Mouse (Mus musculus) stomach, embryonic 15.5 days (tissue): ENCODE data around the gene Nradd. TPM values are rescaled to one million over a fixed set of nuclear protein-coding genes. Genes with fewer than 3 reads are reported as not detected.

Experiments used
- ATAC-seq: fragments of 200-750 bp; cut with Nextera tagmentation; 2 replicates; pipeline ENCODE4 v1.8.0; 2017; ENCODE audit warnings: low read depth, moderate number of reproducible peaks, moderate TSS enrichment; ENCODE audit not compliant: insufficient read depth, low FRiP score
- H3K27ac ChIP-seq: fragments of 300-500 bp; sonication (generic); 2 replicates; pipeline ENCODE4 v1.5.1; 2015; ENCODE audit warnings: mild to moderate bottlenecking, inconsistent platforms
- H3K27me3 ChIP-seq: fragments of 300-500 bp; sonication (generic); replicated peaks from 2 replicates; pipeline ENCODE4 v1.6.1; 2015; ENCODE audit warnings: inconsistent platforms
- H3K36me3 ChIP-seq: fragments of 300-500 bp; sonication (generic); 2 replicates; pipeline ENCODE4 v1.6.1; 2015; ENCODE audit warnings: inconsistent platforms
- H3K4me1 ChIP-seq: fragments of 300-500 bp; sonication (generic); 2 replicates; pipeline ENCODE4 v1.6.1; 2015; ENCODE audit warnings: inconsistent platforms
- H3K4me2 ChIP-seq: fragments of 300-500 bp; sonication (generic); 2 replicates; pipeline ENCODE4 v1.6.1; 2015; ENCODE audit warnings: mild to moderate bottlenecking, inconsistent platforms
- H3K4me3 ChIP-seq: fragments of 300-500 bp; sonication (generic); replicated peaks from 2 replicates; pipeline ENCODE4 v1.5.1; 2015; ENCODE audit warnings: inconsistent platforms
- H3K9ac ChIP-seq: fragments of 300-500 bp; sonication (generic); 2 replicates; pipeline ENCODE4 v1.6.1; 2015; ENCODE audit warnings: inconsistent platforms
- H3K9me3 ChIP-seq: fragments of 300-500 bp; sonication (generic); 2 replicates; pipeline ENCODE4 v1.6.1; 2016; ENCODE audit warnings: inconsistent platforms
- WGBS: fragments of 180-500 bp; shearing (Covaris S2); methylation state at CpG from one replicate; pipeline ENCODE4 v1.1.7; 2015; 5-methylcytosine and 5-hydroxymethylcytosine counted together
- polyA plus RNA-seq: library from polyadenylated mRNA; unstranded; fragments of >200 nt; fragmentation: Nextera tagmentation; extraction: Ambion mirVana; gene quantifications from 2 replicates; pipeline ENCODE4 v1.2.1, GENCODE M21; 2015

The Nradd gene
- polyA plus RNA-seq, 1 experiment from 2014 or later, result 28.5 TPM

DNA sequence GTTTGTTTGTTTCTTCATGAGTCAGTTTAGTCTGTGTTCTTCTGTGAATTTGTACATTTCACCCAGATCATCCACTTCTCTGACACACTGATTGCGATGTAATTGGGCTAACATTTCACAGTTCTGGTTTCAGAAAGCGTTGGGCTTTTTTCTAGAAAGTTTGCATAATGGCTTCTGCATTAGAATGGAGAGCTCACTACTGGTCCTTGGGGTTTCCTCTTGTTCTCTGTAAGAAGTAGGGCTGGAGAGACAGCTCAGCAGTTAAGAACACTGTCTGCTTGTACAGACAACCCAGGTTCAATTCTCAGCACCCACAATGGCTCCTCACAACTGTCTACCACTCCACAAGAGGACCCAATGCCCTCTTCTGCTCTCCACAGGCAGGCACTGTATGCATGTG lies 36.0 kb upstream of the Nradd start:
- no peak overlapping the region for H3K4me2 ChIP-seq
- no peak overlapping the region for H3K9ac ChIP-seq
- no peaks in the 10 kb centered on the region for H3K9me3 ChIP-seq
- no peak for ATAC-seq
- no peaks in the 10 kb centered on the region for H3K27me3 ChIP-seq
- H3K4me1 ChIP-seq, result peaks cover 16% of the 10 kb centered on the region
- WGBS, result 91% methylated on average over 2 of the region's 2 CpGs
- H3K4me3 ChIP-seq, result no peak overlapping the region
- no peaks in the 10 kb centered on the region for H3K36me3 ChIP-seq
- no peak overlapping the region; the same call in 1 of the 2 replicates for H3K27ac ChIP-seq

DNA sequence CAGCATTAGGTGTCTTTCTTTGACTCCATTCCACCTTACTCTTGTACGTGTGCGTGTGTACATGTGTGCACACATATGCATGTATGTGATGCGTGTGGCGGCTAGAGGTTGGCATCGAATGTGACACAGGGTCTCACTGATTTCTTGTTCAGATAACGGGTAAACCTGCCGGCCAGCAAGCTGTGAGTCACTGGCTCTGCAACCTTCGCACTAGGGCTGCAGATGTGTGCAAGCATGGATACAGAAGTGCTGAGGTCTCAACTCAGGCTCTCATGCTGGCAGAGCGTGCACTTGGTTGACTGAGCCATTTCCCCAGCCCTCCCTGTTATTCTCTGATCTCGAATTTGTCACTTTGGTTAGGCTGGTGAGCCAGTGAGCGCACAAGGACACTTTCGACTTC lies 35.3 kb upstream of the Nradd start:
- Histone ChIP-seq H3K36me3 (no peaks in the 10 kb centered on the region), H3K4me1 (peaks cover 23% of the 10 kb centered on the region), H3K27me3 (no peaks in the 10 kb centered on the region), H3K4me3 (no peak overlapping the region), H3K9me3 (no peaks in the 10 kb centered on the region), H3K9ac (no peak overlapping the region), H3K27ac (no peak overlapping the region), H3K4me2 (no peak overlapping the region)
- 86% methylated on average over 12 of the region's 12 CpGs for WGBS
- ATAC-seq, result no peak

GRCm38 (mm10) chr9:110657474-110658078 lies 33.3 kb upstream of the Nradd start:
- 74% methylated on average over 13 of the region's 13 CpGs for WGBS
- Histone ChIP-seq H3K9ac (no peak overlapping the region), H3K4me1 (peaks cover 30% of the 10 kb centered on the region), H3K4me2 (peak overlapping the region; percentile 58), H3K27me3 (0 out of 2 replicates have a peak, but pooled peaks cover 12% of the 10 kb centered on the region), H3K36me3 (no peaks in the 10 kb centered on the region), H3K27ac (peak overlapping the region; percentile 91), H3K9me3 (no peaks in the 10 kb centered on the region), H3K4me3 (peak overlapping the region; percentile 83)
- no peak for ATAC-seq

- ATAC-seq, result peak; percentile 89
- H3K36me3 ChIP-seq, result no peaks in the 10 kb centered on the region
- WGBS, result under 1% methylated on average over 52 of the region's 52 CpGs
Measured at GRCm38 (mm10) chr9:110656249-110657221, 32.3 kb upstream of the Nradd start, which contains the start of gene Ccdc12. Gene Ccdc12 (plus strand): TSS chr9:110656503.

GRCm38 (mm10) chr9:110655651-110656007 lies 31.4 kb upstream of the Nradd start:
- 74% methylated on average over 10 of the region's 10 CpGs for WGBS
- no peak for ATAC-seq
- Histone ChIP-seq H3K27ac (peak overlapping the region; percentile 91), H3K4me2 (peak overlapping the region; percentile 69), H3K36me3 (no peaks in the 10 kb centered on the region), H3K4me1 (peaks cover 42% of the 10 kb centered on the region), H3K9me3 (no peaks in the 10 kb centered on the region), H3K4me3 (peak overlapping the region; percentile 83), H3K27me3 (peaks cover 13% of the 10 kb centered on the region; the same call in 1 of the 2 replicates), H3K9ac (no peak overlapping the region; the same call in 1 of the 2 replicates)

More at GRCm38 (mm10) chr9:110656249-110657221, 32.3 kb upstream of the Nradd start, which contains the start of gene Ccdc12:
- Histone ChIP-seq H3K27ac (peak within 1 kb of the TSS; percentile 91), H3K4me2 (peak within 1 kb of the TSS; percentile 69), H3K9me3 (no peaks in the 10 kb centered on the region), H3K9ac (peak within 1 kb of the TSS; percentile 68; the same call in 1 of the 2 replicates), H3K4me1 (peaks cover 40% of the 10 kb centered on the region), H3K27me3 (0 out of 2 replicates have a peak, but pooled peaks cover 13% of the 10 kb centered on the region), H3K4me3 (peak within 1 kb of the TSS; percentile 83)

GRCm38 (mm10) chr9:110654726-110655650 lies 30.7 kb upstream of the Nradd start:
- H3K4me2 ChIP-seq, result peak overlapping the region; percentile 98
- peaks cover 42% of the 10 kb centered on the region for H3K4me1 ChIP-seq
- H3K9me3 ChIP-seq, result no peaks in the 10 kb centered on the region
- no peaks in the 10 kb centered on the region for H3K36me3 ChIP-seq
- WGBS, result 78% methylated on average over 19 of the region's 19 CpGs
- no peak overlapping the region for H3K9ac ChIP-seq
- no peak for ATAC-seq
- H3K27me3 ChIP-seq, result peaks cover 13% of the 10 kb centered on the region; the same call in 1 of the 2 replicates
- peak overlapping the region; percentile 91 for H3K27ac ChIP-seq
- peak overlapping the region; percentile 69; the same call in 1 of the 2 replicates for H3K4me3 ChIP-seq

- H3K4me2 ChIP-seq, result peak within 1 kb of the TSS; percentile 98
- peaks cover 42% of the 10 kb centered on the region for H3K4me1 ChIP-seq
- H3K9me3 ChIP-seq, result no peaks in the 10 kb centered on the region
- H3K27me3 ChIP-seq, result peaks cover 13% of the 10 kb centered on the region; the same call in 1 of the 2 replicates
- peak; percentile 90 for ATAC-seq
- peak within 1 kb of the TSS; percentile 69 for H3K4me3 ChIP-seq
- H3K9ac ChIP-seq, result peak within 1 kb of the TSS; percentile 60
- no peaks in the 10 kb centered on the region for H3K36me3 ChIP-seq
- H3K27ac ChIP-seq, result peak within 1 kb of the TSS; percentile 74
- under 1% methylated on average over 69 of the region's 75 CpGs for WGBS
Measured at GRCm38 (mm10) chr9:110653655-110654461, 29.6 kb upstream of the Nradd start, which contains the start of gene Nbeal2. Gene Nbeal2 (minus strand): TSS chr9:110654161.

DNA sequence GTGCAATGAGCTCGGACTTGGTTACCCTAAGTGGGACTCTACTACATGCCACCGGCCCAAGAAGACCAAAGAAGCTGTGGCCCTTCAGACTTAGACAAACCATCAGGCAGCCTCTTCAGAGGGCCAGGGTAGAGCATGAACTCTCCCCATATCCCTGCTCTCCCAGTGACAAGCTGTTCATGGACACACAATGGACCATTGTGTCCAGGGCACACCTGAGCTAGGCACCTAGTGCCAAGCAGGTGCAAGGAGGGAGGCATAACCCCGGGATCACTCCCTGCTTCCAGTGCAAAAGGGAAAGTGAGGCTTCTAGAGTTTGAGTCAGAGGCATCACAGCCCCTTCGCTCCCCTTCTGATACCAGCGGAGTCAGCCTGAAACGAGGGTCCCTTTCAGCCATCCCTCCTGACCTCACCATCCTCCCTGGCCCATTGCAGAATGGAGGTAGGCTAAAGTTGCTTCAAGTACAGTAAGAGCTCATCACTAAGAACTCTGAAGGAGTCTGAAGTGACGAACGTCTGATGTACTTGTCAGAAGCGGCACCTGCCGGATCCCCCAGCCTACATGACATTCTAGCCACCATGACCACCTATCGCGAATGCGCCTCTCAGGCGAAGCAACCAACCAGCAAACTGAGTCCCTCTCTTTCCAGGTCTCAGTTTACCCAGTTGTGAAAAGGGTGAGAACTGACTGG lies 28.9 kb upstream of the Nradd start:
- Histone ChIP-seq H3K27ac (peak overlapping the region; percentile 74), H3K4me1 (peaks cover 42% of the 10 kb centered on the region), H3K27me3 (peaks cover 13% of the 10 kb centered on the region; the same call in 1 of the 2 replicates), H3K4me2 (peak overlapping the region; percentile 98), H3K36me3 (no peaks in the 10 kb centered on the region), H3K9me3 (no peaks in the 10 kb centered on the region), H3K4me3 (peak overlapping the region; percentile 69), H3K9ac (peak overlapping the region; percentile 60; the same call in 1 of the 2 replicates)
- no peak for ATAC-seq
- WGBS, result 19% methylated on average over 14 of the region's 14 CpGs

DNA sequence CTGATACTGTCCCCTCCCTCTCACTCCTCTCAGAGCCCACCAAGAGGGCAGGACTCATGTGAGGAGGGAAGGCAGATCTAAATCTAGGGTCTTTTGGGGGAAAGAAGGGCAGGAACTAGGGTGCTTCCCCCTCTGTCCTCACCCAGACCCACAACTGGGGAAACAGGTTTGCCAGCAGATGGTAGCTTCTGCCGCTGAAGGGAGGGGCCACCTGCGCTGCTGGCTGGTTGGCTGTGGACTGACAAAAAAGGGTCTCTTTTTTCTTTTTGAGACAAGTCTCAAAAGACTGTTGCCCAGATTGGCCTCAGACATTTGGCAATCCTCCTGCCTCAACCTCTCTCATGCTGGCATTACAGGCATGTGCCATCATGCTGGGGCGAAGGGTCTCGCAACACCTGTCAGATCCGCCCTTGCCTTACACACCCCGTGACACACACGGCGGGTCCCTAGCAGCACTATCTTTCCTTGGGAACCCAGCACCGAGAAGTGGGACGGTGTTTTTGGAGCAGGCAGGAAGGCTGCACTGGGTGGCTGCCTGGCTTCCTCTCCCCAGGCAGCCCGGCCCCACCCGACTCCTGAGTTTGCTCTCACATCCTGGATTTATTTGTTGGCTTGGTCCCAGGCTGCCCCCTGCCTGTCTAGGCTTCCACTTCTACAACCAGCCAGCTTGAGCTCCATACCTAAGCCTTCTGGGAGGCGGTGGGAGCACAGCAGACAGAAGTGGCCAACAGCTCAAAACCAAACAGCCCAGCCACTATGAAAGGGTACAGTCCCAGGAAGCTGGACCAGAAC lies 27.9 kb upstream of the Nradd start:
- ATAC-seq, result no peak
- peak overlapping the region; percentile 74 for H3K27ac ChIP-seq
- H3K4me3 ChIP-seq, result peak overlapping the region; percentile 69
- H3K9me3 ChIP-seq, result no peaks in the 10 kb centered on the region
- H3K27me3 ChIP-seq, result peaks cover 13% of the 10 kb centered on the region; the same call in 1 of the 2 replicates
- H3K4me1 ChIP-seq, result peaks cover 37% of the 10 kb centered on the region
- no peaks in the 10 kb centered on the region for H3K36me3 ChIP-seq
- peak overlapping the region; percentile 98 for H3K4me2 ChIP-seq
- H3K9ac ChIP-seq, result no peak overlapping the region
- 23% methylated on average over 13 of the region's 13 CpGs for WGBS
